Comparison of ENCODE assay signal across 8 mouse cellular contexts in the genomic region with DNA sequence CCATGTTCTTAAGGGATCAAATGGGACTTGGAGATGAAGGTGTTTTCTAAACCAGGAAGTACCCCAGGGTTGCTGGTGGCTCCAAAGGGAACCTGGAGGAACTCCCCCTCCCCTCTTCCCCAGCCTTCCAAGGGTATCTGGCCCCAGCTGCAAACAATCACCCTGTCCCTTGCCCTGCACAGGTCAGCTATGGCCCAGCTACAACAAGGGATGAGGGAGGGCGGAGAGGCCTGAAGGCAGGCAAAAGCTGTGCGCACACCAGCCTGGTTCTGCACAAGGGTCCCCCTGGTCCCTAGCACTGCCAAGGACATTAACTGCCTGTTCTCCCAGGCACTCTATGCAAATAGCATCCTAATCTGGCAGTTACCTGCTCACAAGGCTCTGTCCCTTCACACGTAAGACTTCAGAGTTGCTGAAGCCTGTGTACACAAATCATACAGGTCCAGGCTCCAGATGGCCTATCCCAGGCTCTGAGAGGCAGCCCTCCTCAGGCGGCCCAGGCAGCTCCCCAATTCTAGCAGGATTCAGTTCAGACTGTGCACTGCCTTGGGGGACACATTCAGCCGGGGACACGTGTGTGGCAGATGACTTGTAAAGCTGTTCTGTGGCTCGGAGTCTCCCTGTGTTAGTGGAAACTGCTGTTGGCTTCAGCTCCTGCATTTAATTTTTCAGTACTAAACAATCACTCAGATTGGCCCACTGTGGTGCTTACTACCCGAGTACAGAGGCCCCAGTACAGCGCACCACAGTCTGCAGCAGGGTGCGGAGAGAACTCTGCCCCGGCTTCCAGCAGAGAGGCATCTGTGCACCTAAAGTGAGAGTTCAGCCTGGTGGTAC.
DNase-seq lines count a peak whose midpoint lies in the region; ATAC-seq and TF ChIP-seq lines count a peak whose summit lies in the region.

No protein-coding gene starts in this region.

- no peak overlapping the region for H3K4me3 ChIP-seq in forebrain, embryonic 10.5 days
- no peak overlapping the region for H3K4me3 ChIP-seq in forebrain, embryonic 11.5 days (ENCODE audit: low read depth, low read length)
- H3K4me3 ChIP-seq in lung, embryonic 14.5 days (ENCODE audit: low read depth, low read length): no peak overlapping the region
- no peak overlapping the region for H3K4me3 ChIP-seq in lung, adult 2 months (replicated peaks; ENCODE audit: extremely low read depth, low read depth, low read length)
- H3K4me3 ChIP-seq in hindbrain, embryonic 15.5 days: no peak overlapping the region
- no peak overlapping the region for H3K4me3 ChIP-seq in neural tube, embryonic 15.5 days (replicated peaks)

- H3K27me3 ChIP-seq in forebrain, embryonic 10.5 days (ENCODE audit: poor library complexity, severe bottlenecking): no peaks in the 10 kb centered on the region; the same call in 1 of the 2 replicates
- H3K27me3 ChIP-seq in forebrain, embryonic 11.5 days (ENCODE audit: control insufficient read depth, insufficient read depth, low read length): no peaks in the 10 kb centered on the region
- H3K27me3 ChIP-seq in lung, embryonic 14.5 days (ENCODE audit: insufficient read depth, low read length): no peaks in the 10 kb centered on the region
- no peaks in the 10 kb centered on the region for H3K27me3 ChIP-seq in hindbrain, embryonic 15.5 days
- H3K27me3 ChIP-seq in neural tube, embryonic 15.5 days (replicated peaks): no peaks in the 10 kb centered on the region

- H3K4me1 ChIP-seq in forebrain, embryonic 10.5 days: peaks cover 58% of the 10 kb centered on the region
- 0 out of 2 replicates have a peak, but pooled peaks cover 1% of the 10 kb centered on the region for H3K4me1 ChIP-seq in forebrain, embryonic 11.5 days (replicated peaks; ENCODE audit: control insufficient read depth, insufficient read depth, low read length)
- peaks cover 9% of the 10 kb centered on the region for H3K4me1 ChIP-seq in lung, embryonic 14.5 days (ENCODE audit: insufficient read depth)
- H3K4me1 ChIP-seq in lung, adult 2 months (ENCODE audit: control insufficient read depth, insufficient read depth, low read length): peaks cover 21% of the 10 kb centered on the region
- peaks cover 60% of the 10 kb centered on the region for H3K4me1 ChIP-seq in hindbrain, embryonic 15.5 days (replicated peaks)
- peaks cover 76% of the 10 kb centered on the region for H3K4me1 ChIP-seq in neural tube, embryonic 15.5 days

- H3K9ac ChIP-seq in forebrain, embryonic 11.5 days (ENCODE audit: low read length): no peak overlapping the region
- no peak overlapping the region for H3K9ac ChIP-seq in lung, embryonic 14.5 days
- no peak overlapping the region for H3K9ac ChIP-seq in hindbrain, embryonic 15.5 days
- H3K9ac ChIP-seq in neural tube, embryonic 15.5 days (replicated peaks): no peak overlapping the region

- ATAC-seq in forebrain, embryonic 11.5 days (replicated peaks; ENCODE audit: low FRiP score): no peak
- ATAC-seq in lung, embryonic 14.5 days (ENCODE audit: insufficient read depth): no peak
- no peak for ATAC-seq in hindbrain, embryonic 15.5 days (ENCODE audit: low FRiP score, low read depth)
- peak; percentile 56 for ATAC-seq in neural tube, embryonic 15.5 days (ENCODE audit: low FRiP score)
- no peak for ATAC-seq in erythroblast, adult 5-6 weeks (replicated peaks; ENCODE audit: low FRiP score, poor library complexity, severe bottlenecking)

- H3K4me2 ChIP-seq in forebrain, embryonic 11.5 days (ENCODE audit: low read depth, low read length, severe bottlenecking): no peak overlapping the region
- no peak overlapping the region for H3K4me2 ChIP-seq in lung, embryonic 14.5 days
- no peak overlapping the region for H3K4me2 ChIP-seq in hindbrain, embryonic 15.5 days
- H3K4me2 ChIP-seq in neural tube, embryonic 15.5 days: no peak overlapping the region

- no peak for TF ChIP-seq CTCF in lung, embryonic 14.5 days (IDR thresholded peaks at IDR 0.05; ENCODE audit: low read depth)
- no peak for TF ChIP-seq CTCF in lung, adult 2 months (IDR thresholded peaks at IDR 0.05; ENCODE audit: insufficient read depth, low read length)

- DNase-seq in forebrain, embryonic 10.5 days (ENCODE audit: extremely low spot score, low spot score): no peak
- no peak for DNase-seq in forebrain, embryonic 11.5 days (ENCODE audit: low spot score)
- no peak for DNase-seq in lung, embryonic 14.5 days
- DNase-seq in lung, adult 2 months: no peak
- DNase-seq in ovary, postnatal 14 days (ENCODE audit: low spot score): no peak

- no peak for TF ChIP-seq POLR2A in lung, adult 2 months (IDR thresholded peaks at IDR 0.05; ENCODE audit: borderline replicate concordance, extremely low read depth, low read depth, low read length)

- H3K9me3 ChIP-seq in forebrain, embryonic 10.5 days: no peaks in the 10 kb centered on the region
- H3K9me3 ChIP-seq in forebrain, embryonic 11.5 days (ENCODE audit: control insufficient read depth, low read length): no peaks in the 10 kb centered on the region
- H3K9me3 ChIP-seq in lung, embryonic 14.5 days (ENCODE audit: low read depth, low read length): no peaks in the 10 kb centered on the region
- H3K9me3 ChIP-seq in hindbrain, embryonic 15.5 days: no peaks in the 10 kb centered on the region
- H3K9me3 ChIP-seq in neural tube, embryonic 15.5 days (replicated peaks): no peaks in the 10 kb centered on the region

- 56% methylated on average over 11 of the region's 11 CpGs for WGBS in forebrain, embryonic 10.5 days
- whole genome bisulfite sequencing in forebrain, embryonic 11.5 days: 67% methylated on average over 11 of the region's 11 CpGs
- WGBS in lung, embryonic 14.5 days: 57% methylated on average over 11 of the region's 11 CpGs
- WGBS in lung, adult 2 months: 85% methylated on average over 11 of the region's 11 CpGs
- WGBS in hindbrain, embryonic 15.5 days: 49% methylated on average over 11 of the region's 11 CpGs
- 48% methylated on average over 11 of the region's 11 CpGs for WGBS in neural tube, embryonic 15.5 days

- no peaks in the 10 kb centered on the region for H3K36me3 ChIP-seq in forebrain, embryonic 10.5 days (replicated peaks)
- H3K36me3 ChIP-seq in forebrain, embryonic 11.5 days (ENCODE audit: control insufficient read depth, insufficient read depth, low read length): no peaks in the 10 kb centered on the region
- H3K36me3 ChIP-seq in lung, embryonic 14.5 days (ENCODE audit: insufficient read depth): no peaks in the 10 kb centered on the region
- H3K36me3 ChIP-seq in hindbrain, embryonic 15.5 days: no peaks in the 10 kb centered on the region
- H3K36me3 ChIP-seq in neural tube, embryonic 15.5 days: no peaks in the 10 kb centered on the region

- peak overlapping the region; percentile 67 for H3K27ac ChIP-seq in forebrain, embryonic 10.5 days
- no peak overlapping the region for H3K27ac ChIP-seq in forebrain, embryonic 11.5 days (ENCODE audit: low read depth, low read length)
- H3K27ac ChIP-seq in lung, embryonic 14.5 days (ENCODE audit: low read depth): peak overlapping the region; percentile 26; the same call in 1 of the 2 replicates
- H3K27ac ChIP-seq in hindbrain, embryonic 15.5 days (replicated peaks): 0 out of 2 replicates have a peak overlapping the region, but pooled peaks have one; percentile 25
- H3K27ac ChIP-seq in neural tube, embryonic 15.5 days (replicated peaks): peak overlapping the region; percentile 54; the same call in 1 of the 2 replicates
